Mouse (Mus musculus): ENCODE data around the gene Cpm. TPM values are rescaled to one million over a fixed set of nuclear protein-coding genes. Genes with fewer than 3 reads are reported as not detected.
A peak's percentile ranks its signal among the peaks of the same experiment; 100 is the strongest.

Gene Cpm
- total and polyA plus RNA-seq, 2 experiments from 2014 or later, result 2.3 to 2.4 TPM

GRCm38 (mm10) chr10:117646482-117647157 lies 17.3 kb downstream of the Cpm start:
- Histone ChIP-seq H3K4me2 (ENCODE audit: low read depth, low read length) (no peak overlapping the region), H3K36me3 (ENCODE audit: insufficient read depth, low read length) (no peaks in the 10 kb centered on the region), H3K4me1 (ENCODE audit: insufficient read depth, low read length) (no peaks in the 10 kb centered on the region), H3K27me3 (ENCODE audit: insufficient read depth, low read length) (no peaks in the 10 kb centered on the region), H3K4me3 (ENCODE audit: low read length) (no peak overlapping the region), H3K9me3 (ENCODE audit: low read length) (no peaks in the 10 kb centered on the region), H3K27ac (no peak overlapping the region), H3K9ac (replicated peaks; ENCODE audit: low read length) (no peak overlapping the region)
- no peak for TF ChIP-seq CTCF (IDR thresholded peaks at IDR 0.05; ENCODE audit: low read depth)
- no peak for ATAC-seq
- WGBS, result 82% methylated on average over 5 of the region's 5 CpGs
- DNase-seq (ENCODE audit: low spot score), result no peak

- no peaks in the 10 kb centered on the region for H3K36me3 ChIP-seq (ENCODE audit: insufficient read depth, low read length)
- H3K4me1 ChIP-seq (ENCODE audit: insufficient read depth, low read length), result no peaks in the 10 kb centered on the region
- 0 out of 2 replicates have a peak overlapping the region, but pooled peaks have one; percentile 30 for H3K4me2 ChIP-seq (ENCODE audit: low read depth, low read length)
- ATAC-seq (peak; percentile 83), DNase-seq (ENCODE audit: low spot score) (peak; percentile 81)
- H3K27ac ChIP-seq, result no peak overlapping the region
- WGBS, result 23% methylated on average over 13 of the region's 13 CpGs
- no peak overlapping the region for H3K9ac ChIP-seq (replicated peaks; ENCODE audit: low read length)
- no peaks in the 10 kb centered on the region for H3K9me3 ChIP-seq (ENCODE audit: low read length)
- TF ChIP-seq CTCF (IDR thresholded peaks at IDR 0.05; ENCODE audit: low read depth), result no peak
- H3K27me3 ChIP-seq (ENCODE audit: insufficient read depth, low read length), result no peaks in the 10 kb centered on the region
- H3K4me3 ChIP-seq (ENCODE audit: low read length), result no peak overlapping the region
Measured at GRCm38 (mm10) chr10:117647158-117647505, 17.8 kb downstream of the Cpm start.

GRCm38 (mm10) chr10:117647964-117648472 lies 18.7 kb downstream of the Cpm start:
- 70% methylated on average over 2 of the region's 2 CpGs for WGBS
- no peak for ATAC-seq
- Histone ChIP-seq H3K9ac (replicated peaks; ENCODE audit: low read length) (no peak overlapping the region), H3K4me2 (ENCODE audit: low read depth, low read length) (no peak overlapping the region), H3K4me3 (ENCODE audit: low read length) (no peak overlapping the region), H3K4me1 (ENCODE audit: insufficient read depth, low read length) (no peaks in the 10 kb centered on the region), H3K27ac (no peak overlapping the region), H3K9me3 (ENCODE audit: low read length) (no peaks in the 10 kb centered on the region), H3K27me3 (ENCODE audit: insufficient read depth, low read length) (no peaks in the 10 kb centered on the region), H3K36me3 (ENCODE audit: insufficient read depth, low read length) (no peaks in the 10 kb centered on the region)
- no peak for DNase-seq (ENCODE audit: low spot score)
- TF ChIP-seq CTCF (IDR thresholded peaks at IDR 0.05; ENCODE audit: low read depth), result no peak

GRCm38 (mm10) chr10:117648643-117649042 lies 19.3 kb downstream of the Cpm start:
- Histone ChIP-seq H3K9ac (replicated peaks; ENCODE audit: low read length) (no peak overlapping the region), H3K4me3 (ENCODE audit: low read length) (no peak overlapping the region), H3K27ac (no peak overlapping the region), H3K36me3 (ENCODE audit: insufficient read depth, low read length) (no peaks in the 10 kb centered on the region), H3K4me2 (ENCODE audit: low read depth, low read length) (no peak overlapping the region), H3K4me1 (ENCODE audit: insufficient read depth, low read length) (no peaks in the 10 kb centered on the region), H3K9me3 (ENCODE audit: low read length) (no peaks in the 10 kb centered on the region), H3K27me3 (ENCODE audit: insufficient read depth, low read length) (no peaks in the 10 kb centered on the region)
- no peak for ATAC-seq
- 87% methylated on average over 3 of the region's 3 CpGs for WGBS
- TF ChIP-seq CTCF (IDR thresholded peaks at IDR 0.05; ENCODE audit: low read depth), result no peak
- DNase-seq (ENCODE audit: low spot score), result no peak

- ATAC-seq (no peak), DNase-seq (ENCODE audit: low spot score) (no peak)
- TF ChIP-seq CTCF (IDR thresholded peaks at IDR 0.05; ENCODE audit: low read depth), result no peak
- Histone ChIP-seq H3K4me1 (ENCODE audit: insufficient read depth, low read length) (no peaks in the 10 kb centered on the region), H3K9ac (replicated peaks; ENCODE audit: low read length) (no peak overlapping the region), H3K27me3 (ENCODE audit: insufficient read depth, low read length) (no peaks in the 10 kb centered on the region), H3K4me2 (ENCODE audit: low read depth, low read length) (no peak overlapping the region), H3K27ac (no peak overlapping the region), H3K36me3 (ENCODE audit: insufficient read depth, low read length) (no peaks in the 10 kb centered on the region), H3K9me3 (ENCODE audit: low read length) (no peaks in the 10 kb centered on the region), H3K4me3 (ENCODE audit: low read length) (no peak overlapping the region)
- WGBS, result 86% methylated on average over 11 of the region's 11 CpGs
Measured at GRCm38 (mm10) chr10:117649292-117650041, 20.2 kb downstream of the Cpm start.

- 86% methylated on average over 12 of the region's 12 CpGs for WGBS
Measured at GRCm38 (mm10) chr10:117650042-117650655, 20.8 kb downstream of the Cpm start.

More at GRCm38 (mm10) chr10:117650042-117650655, 20.8 kb downstream of the Cpm start:
- Histone ChIP-seq H3K9me3 (ENCODE audit: low read length) (no peaks in the 10 kb centered on the region), H3K9ac (replicated peaks; ENCODE audit: low read length) (no peak overlapping the region), H3K36me3 (ENCODE audit: insufficient read depth, low read length) (no peaks in the 10 kb centered on the region), H3K4me1 (ENCODE audit: insufficient read depth, low read length) (no peaks in the 10 kb centered on the region), H3K4me3 (ENCODE audit: low read length) (no peak overlapping the region), H3K27ac (no peak overlapping the region), H3K27me3 (ENCODE audit: insufficient read depth, low read length) (no peaks in the 10 kb centered on the region), H3K4me2 (ENCODE audit: low read depth, low read length) (no peak overlapping the region)
- TF ChIP-seq CTCF (IDR thresholded peaks at IDR 0.05; ENCODE audit: low read depth), result no peak
- DNase-seq (ENCODE audit: low spot score) (no peak), ATAC-seq (no peak)

Data from hindbrain, postnatal 0 days (tissue).